Mouse (Mus musculus) heart, embryonic 11.5 days (tissue): Measurements from ENCODE around the gene Smtn. TPM values are rescaled to one million over a fixed set of nuclear protein-coding genes. Genes with fewer than 3 reads are reported as not detected.
A peak's percentile ranks its signal among the peaks of the same experiment; 100 is the strongest.

ENCODE experiments used
- ATAC-seq: fragments of 200-750 bp; cut with Nextera tagmentation; replicated peaks from 2 replicates; pipeline ENCODE4 v1.8.0; 2017; ENCODE audit warnings: moderate library complexity; ENCODE audit not compliant: insufficient number of reproducible peaks, low FRiP score, low TSS enrichment
- H3K27ac ChIP-seq: fragments of 300-500 bp; sonication (generic); 2 replicates; pipeline ENCODE4 v1.5.1; 2014; ENCODE audit warnings: mild to moderate bottlenecking, low read depth, low read length
- H3K27me3 ChIP-seq: fragments of 300-500 bp; sonication (generic); 2 replicates; pipeline ENCODE4 v1.6.1; 2014; ENCODE audit warnings: mild to moderate bottlenecking, low read length, mixed read lengths; ENCODE audit not compliant: control insufficient read depth, insufficient read depth
- H3K36me3 ChIP-seq: fragments of 300-500 bp; sonication (generic); 2 replicates; pipeline ENCODE4 v1.6.1; 2014; ENCODE audit warnings: mild to moderate bottlenecking, low read length, moderate library complexity, mixed read lengths; ENCODE audit not compliant: control insufficient read depth, insufficient read depth
- H3K4me1 ChIP-seq: fragments of 300-500 bp; sonication (generic); 2 replicates; pipeline ENCODE4 v1.6.1; 2014; ENCODE audit warnings: low read length; ENCODE audit not compliant: control insufficient read depth, insufficient read depth
- H3K4me2 ChIP-seq: fragments of 300-500 bp; sonication (generic); 2 replicates; pipeline ENCODE4 v1.6.1; 2014; ENCODE audit warnings: mild to moderate bottlenecking, moderate library complexity
- H3K4me3 ChIP-seq: fragments of 300-500 bp; sonication (generic); 2 replicates; pipeline ENCODE4 v1.5.1; 2014; ENCODE audit warnings: low read depth, low read length
- H3K9ac ChIP-seq: fragments of 300-500 bp; sonication (generic); 2 replicates; pipeline ENCODE4 v1.6.1; 2014; ENCODE audit warnings: mild to moderate bottlenecking, low read depth, low read length, moderate library complexity
- H3K9me3 ChIP-seq: fragments of 300-500 bp; sonication (generic); replicated peaks from 2 replicates; pipeline ENCODE4 v1.6.1; 2016; ENCODE audit warnings: low read length; ENCODE audit not compliant: control insufficient read depth
- WGBS: fragments of 180-500 bp; shearing (Covaris S2); extraction: QIAGEN DNeasy Blood & Tissue Kit; methylation state at CpG from one replicate; pipeline ENCODE4 v1.1.7; 2014; ENCODE audit not compliant: insufficient replicate concordance; 5-methylcytosine and 5-hydroxymethylcytosine counted together
- polyA plus RNA-seq: library from polyadenylated mRNA; unstranded; fragments of >200 nt; fragmentation: Nextera tagmentation; extraction: Ambion mirVana; gene quantifications from 2 replicates; pipeline ENCODE4 v1.2.1, GENCODE M21; 2014

Gene Smtn
- polyA plus RNA-seq, 1 experiment from 2014 or later: 66.9 TPM

GRCm38 (mm10) chr11:3536082-3536481 lies 4.3 kb downstream of the Smtn start:
- Histone ChIP-seq H3K4me3 (peak overlapping the region; percentile 40), H3K9me3 (no peaks in the 10 kb centered on the region), H3K27ac (peak overlapping the region; percentile 96), H3K9ac (peak overlapping the region; percentile 71), H3K4me2 (peak overlapping the region; percentile 71), H3K4me1 (peaks cover 30% of the 10 kb centered on the region), H3K36me3 (peaks cover 25% of the 10 kb centered on the region), H3K27me3 (no peaks in the 10 kb centered on the region)
- WGBS: 47% methylated on average over 5 of the region's 5 CpGs
- no peak for ATAC-seq

DNA sequence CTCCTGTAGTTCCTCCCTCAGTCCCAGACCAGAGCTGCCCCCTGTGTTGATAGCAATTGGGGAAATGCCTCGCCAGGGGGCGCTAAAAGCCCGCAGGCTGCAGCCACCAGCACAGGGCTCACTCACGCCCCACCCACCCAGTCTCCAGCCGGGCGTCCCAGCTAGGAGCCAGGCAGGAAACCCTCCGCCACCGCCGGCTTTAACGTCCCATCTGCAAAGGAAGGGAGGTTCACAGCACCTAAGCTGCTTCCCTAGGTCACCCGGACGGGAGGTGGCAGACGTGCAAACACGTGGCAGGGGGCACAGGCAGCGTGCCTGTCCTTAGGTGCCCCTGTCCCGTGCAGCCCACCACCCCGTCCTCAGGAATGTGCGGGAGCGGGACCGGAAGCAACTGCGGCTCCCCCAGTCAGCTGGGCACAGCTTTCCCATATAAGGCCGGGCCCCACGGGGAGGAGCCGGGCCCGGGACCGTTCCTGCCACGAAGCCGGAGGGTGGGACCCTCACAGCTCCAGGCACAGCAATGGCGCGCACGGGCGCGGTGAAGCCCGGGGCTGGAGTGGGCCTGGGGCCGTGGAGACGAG lies 4.9 kb downstream of the Smtn start:
- H3K4me1 ChIP-seq: peaks cover 30% of the 10 kb centered on the region
- ATAC-seq: peak; percentile 81
- H3K4me2 ChIP-seq: peak overlapping the region; percentile 71
- H3K36me3 ChIP-seq: peaks cover 30% of the 10 kb centered on the region
- H3K4me3 ChIP-seq: peak overlapping the region; percentile 40
- peak overlapping the region; percentile 71 for H3K9ac ChIP-seq
- H3K27ac ChIP-seq: peak overlapping the region; percentile 96
- H3K9me3 ChIP-seq: no peaks in the 10 kb centered on the region
- under 1% methylated on average over 36 of the region's 36 CpGs for WGBS
- no peaks in the 10 kb centered on the region for H3K27me3 ChIP-seq

DNA sequence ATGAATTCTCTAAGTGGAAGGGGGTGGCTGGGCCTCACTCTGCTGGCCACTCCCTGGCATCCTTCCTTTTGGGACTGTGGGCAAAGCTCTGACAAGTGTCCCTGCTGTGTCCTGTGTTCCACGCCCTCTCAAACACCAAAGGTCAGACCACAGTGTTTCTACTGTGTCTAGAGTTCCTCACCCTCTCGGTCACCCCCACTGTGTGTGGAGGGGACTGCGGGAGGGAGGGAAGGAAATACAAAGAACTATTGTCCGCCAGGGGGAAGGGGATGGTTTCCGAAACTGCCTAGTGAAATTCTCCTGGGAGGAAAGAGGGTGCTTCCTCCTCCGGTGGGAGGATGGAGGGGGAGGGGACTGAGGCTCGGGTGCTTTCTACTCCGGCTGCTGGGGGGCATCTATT lies 5.5 kb downstream of the Smtn start:
- no peak for ATAC-seq
- peaks cover 32% of the 10 kb centered on the region for H3K36me3 ChIP-seq
- peak overlapping the region; percentile 58; the same call in 1 of the 2 replicates for H3K9ac ChIP-seq
- WGBS: 20% methylated on average over 8 of the region's 8 CpGs
- H3K9me3 ChIP-seq: no peaks in the 10 kb centered on the region
- peak overlapping the region; percentile 96; the same call in 1 of the 2 replicates for H3K27ac ChIP-seq
- H3K4me1 ChIP-seq: peaks cover 30% of the 10 kb centered on the region
- no peaks in the 10 kb centered on the region for H3K27me3 ChIP-seq
- H3K4me2 ChIP-seq: peak overlapping the region; percentile 71
- H3K4me3 ChIP-seq: peak overlapping the region; percentile 40; the same call in 1 of the 2 replicates

GRCm38 (mm10) chr11:3533406-3533932 lies 6.9 kb downstream of the Smtn start:
- Histone ChIP-seq H3K36me3 (peaks cover 43% of the 10 kb centered on the region), H3K4me3 (no peak overlapping the region), H3K4me2 (no peak overlapping the region), H3K27me3 (no peaks in the 10 kb centered on the region), H3K9ac (no peak overlapping the region), H3K4me1 (peaks cover 27% of the 10 kb centered on the region), H3K9me3 (no peaks in the 10 kb centered on the region), H3K27ac (no peak overlapping the region)
- 89% methylated on average over 17 of the region's 17 CpGs for WGBS
- no peak for ATAC-seq

DNA sequence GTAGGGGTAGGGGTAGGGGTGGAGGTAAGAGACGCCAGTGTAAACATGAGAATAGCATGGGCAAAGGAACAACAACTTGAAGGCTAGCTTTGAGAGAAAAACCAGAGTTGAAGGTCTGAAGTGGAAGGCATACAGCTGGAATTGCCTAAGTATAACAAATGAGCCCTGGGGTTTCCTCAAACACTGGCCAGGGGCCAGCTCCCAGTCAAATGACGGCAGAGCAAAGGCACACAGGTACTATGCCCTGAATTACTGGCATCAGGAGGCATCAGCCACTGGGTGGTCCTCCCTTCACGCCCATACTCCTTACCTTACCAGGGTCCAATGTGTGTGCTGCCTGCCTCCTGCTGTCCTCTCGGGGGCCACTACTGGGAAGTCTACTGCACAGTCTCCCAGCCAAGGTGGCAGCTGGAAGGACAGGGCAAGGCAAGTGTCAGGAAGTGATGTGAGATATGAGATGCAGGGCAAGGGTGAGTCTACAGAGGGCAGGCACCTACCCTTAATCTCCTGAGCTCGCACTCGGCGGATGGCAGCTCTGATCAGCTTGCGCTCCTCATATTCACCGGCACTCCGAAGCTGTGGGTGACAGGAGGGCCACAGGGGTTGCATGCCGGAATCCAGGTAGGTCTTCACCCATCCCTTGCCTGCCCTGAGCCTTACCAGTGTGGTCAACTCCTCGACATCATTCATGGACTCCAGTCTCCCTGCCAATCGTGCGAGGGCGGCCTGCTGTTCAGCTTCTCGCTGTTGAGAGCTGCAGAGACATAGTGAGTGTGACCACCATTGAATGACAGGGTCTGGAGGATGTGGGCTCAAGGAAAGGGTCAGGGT lies 8.1 kb downstream of the Smtn start:
- H3K4me3 ChIP-seq: no peak overlapping the region
- H3K9ac ChIP-seq: no peak overlapping the region
- H3K27me3 ChIP-seq: no peaks in the 10 kb centered on the region
- peaks cover 45% of the 10 kb centered on the region for H3K36me3 ChIP-seq
- WGBS: 84% methylated on average over 16 of the region's 16 CpGs
- H3K4me2 ChIP-seq: no peak overlapping the region
- no peak overlapping the region for H3K27ac ChIP-seq
- peaks cover 21% of the 10 kb centered on the region for H3K4me1 ChIP-seq
- no peaks in the 10 kb centered on the region for H3K9me3 ChIP-seq
- no peak for ATAC-seq

DNA sequence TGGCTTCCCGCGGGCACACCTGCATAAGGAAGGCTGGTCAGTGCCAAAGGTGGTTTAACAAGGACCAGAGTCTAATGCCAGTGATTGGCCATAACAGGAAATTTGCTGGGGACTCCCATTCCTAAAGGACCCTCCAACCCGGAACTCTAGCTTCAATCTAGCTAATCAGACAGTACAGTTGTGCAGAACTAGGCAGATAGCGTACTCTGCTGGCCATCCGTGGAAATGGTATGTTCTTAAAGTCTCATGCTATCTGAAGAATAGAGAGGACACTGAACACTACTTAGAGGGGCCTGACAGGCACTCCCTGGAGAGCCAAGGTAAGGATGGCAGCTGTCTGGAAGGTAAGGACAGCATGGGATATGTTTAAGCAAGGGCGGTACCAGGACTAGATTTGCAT lies 8.8 kb downstream of the Smtn start:
- no peak overlapping the region for H3K9ac ChIP-seq
- no peak overlapping the region for H3K4me2 ChIP-seq
- peaks cover 45% of the 10 kb centered on the region for H3K36me3 ChIP-seq
- no peak for ATAC-seq
- no peak overlapping the region for H3K4me3 ChIP-seq
- no peaks in the 10 kb centered on the region for H3K9me3 ChIP-seq
- WGBS: 88% methylated on average over 6 of the region's 6 CpGs
- H3K4me1 ChIP-seq: peaks cover 22% of the 10 kb centered on the region
- no peaks in the 10 kb centered on the region for H3K27me3 ChIP-seq
- H3K27ac ChIP-seq: no peak overlapping the region

GRCm38 (mm10) chr11:3530731-3531130 lies 9.7 kb downstream of the Smtn start:
- Histone ChIP-seq H3K4me2 (no peak overlapping the region), H3K4me3 (no peak overlapping the region), H3K27ac (no peak overlapping the region), H3K36me3 (peaks cover 51% of the 10 kb centered on the region), H3K27me3 (no peaks in the 10 kb centered on the region), H3K4me1 (peaks cover 14% of the 10 kb centered on the region), H3K9me3 (no peaks in the 10 kb centered on the region), H3K9ac (no peak overlapping the region)
- 81% methylated on average over 3 of the region's 3 CpGs for WGBS
- ATAC-seq: no peak

- 75% methylated on average over 20 of the region's 20 CpGs for WGBS
- no peak for ATAC-seq
Measured at GRCm38 (mm10) chr11:3529476-3530252, 10.7 kb downstream of the Smtn start.

More at GRCm38 (mm10) chr11:3529476-3530252, 10.7 kb downstream of the Smtn start:
- H3K36me3 ChIP-seq: peaks cover 53% of the 10 kb centered on the region
- H3K4me2 ChIP-seq: no peak overlapping the region
- H3K4me1 ChIP-seq: peaks cover 9% of the 10 kb centered on the region
- H3K9me3 ChIP-seq: no peaks in the 10 kb centered on the region
- H3K27ac ChIP-seq: no peak overlapping the region
- no peaks in the 10 kb centered on the region for H3K27me3 ChIP-seq
- H3K4me3 ChIP-seq: no peak overlapping the region
- H3K9ac ChIP-seq: no peak overlapping the region
